Comparison of ENCODE assay signal across 8 mouse cellular contexts in the genomic region with DNA sequence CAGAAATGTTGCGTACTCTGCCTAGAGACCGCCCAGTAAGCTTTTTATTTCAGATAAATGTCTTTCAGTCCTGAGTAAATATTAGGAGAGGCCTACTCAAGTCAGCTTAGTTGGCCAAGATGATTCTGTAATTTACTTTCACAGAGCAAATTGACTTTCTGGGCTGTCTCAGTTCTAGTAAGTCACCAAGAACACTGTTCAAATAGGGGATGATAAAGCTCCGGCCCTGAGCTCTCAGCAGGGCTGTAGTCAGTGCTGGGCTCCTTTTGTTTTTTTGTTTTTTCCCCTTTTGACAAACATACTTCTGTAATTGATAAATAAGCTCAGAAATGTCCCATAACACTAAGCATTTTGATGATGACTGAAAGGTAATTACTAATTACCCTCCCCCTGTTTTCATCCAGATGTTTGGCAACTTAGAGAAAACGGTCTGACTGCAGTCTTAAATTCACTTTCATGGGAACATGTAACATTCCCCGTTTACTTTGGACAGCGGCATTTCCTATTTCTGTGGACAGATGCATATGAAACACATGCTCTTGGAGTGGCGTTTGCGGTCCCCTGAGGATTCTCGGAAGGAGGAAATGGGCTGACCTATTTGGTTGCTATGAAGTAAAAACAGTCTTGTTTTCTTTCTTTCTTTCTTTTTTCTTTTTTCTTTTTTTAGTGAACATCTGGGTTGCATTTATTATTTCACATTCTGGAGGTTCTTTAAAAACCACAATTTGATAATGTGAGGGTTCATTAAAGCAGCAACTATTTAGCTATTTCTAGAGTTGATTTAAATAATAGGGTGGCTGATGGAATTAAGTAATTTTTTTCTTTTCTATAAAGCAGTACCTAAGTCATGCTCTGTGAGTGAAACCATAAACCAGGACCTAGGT. TPM values are rescaled to one million over a fixed set of nuclear protein-coding genes. Genes with fewer than 3 reads are reported as not detected.
DNase-seq lines count a peak whose midpoint lies in the region; ATAC-seq lines count a peak whose summit lies in the region.

No protein-coding gene starts in this region.

- intact Hi-C loops in heart, postnatal 10 days (cut with DNase I): no loop called here

- no peak overlapping the region; the same call in 1 of the 2 replicates for H3K9ac ChIP-seq in liver, embryonic 11.5 days (ENCODE audit: low read depth, low read length)

- WGBS in liver, embryonic 11.5 days: 52% methylated on average over 9 of the region's 9 CpGs

- peak overlapping the region; percentile 54 for H3K4me2 ChIP-seq in liver, embryonic 11.5 days

- DNase-seq in B cell, adult 2 months: peak; percentile 21 to 27
- peak; percentile 61 for DNase-seq in embryo, embryonic 10.5 days (ENCODE audit: low spot score)
- DNase-seq in heart, postnatal 10 days: peak; percentile 81 to 83
- no peak for DNase-seq in liver, embryonic 11.5 days (ENCODE audit: low spot score)
- DNase-seq in cerebellum, postnatal 4 days (ENCODE audit: low spot score in 2 of 2): no peak
- no peak for DNase-seq in frontal cortex, postnatal 14 days (ENCODE audit: low spot score in 2 of 2)
- DNase-seq in layer of hippocampus, postnatal 14 days (ENCODE audit: low spot score in 2 of 2): no peak

- peak overlapping the region; percentile 77 for H3K27ac ChIP-seq in liver, embryonic 11.5 days (ENCODE audit: low read depth, low read length)

- peaks cover 3% of the 10 kb centered on the region; the same call in 1 of the 2 replicates for H3K9me3 ChIP-seq in liver, embryonic 11.5 days (ENCODE audit: control insufficient read depth, low read length)

- no peak overlapping the region for H3K4me3 ChIP-seq in liver, embryonic 11.5 days (ENCODE audit: low read depth, low read length)

- H3K27me3 ChIP-seq in liver, embryonic 11.5 days (replicated peaks; ENCODE audit: control insufficient read depth, insufficient read depth, low read length): no peaks in the 10 kb centered on the region

- peaks cover 62% of the 10 kb centered on the region for H3K4me1 ChIP-seq in liver, embryonic 11.5 days (replicated peaks; ENCODE audit: control insufficient read depth, insufficient read depth, low read length)

- ATAC-seq in liver, embryonic 11.5 days (replicated peaks; ENCODE audit: low FRiP score): no peak
- no peak for ATAC-seq in cerebellum, adult (ENCODE audit: insufficient number of reproducible peaks, low FRiP score, low TSS enrichment)

- peaks cover 4% of the 10 kb centered on the region; the same call in 1 of the 2 replicates for H3K36me3 ChIP-seq in liver, embryonic 11.5 days (ENCODE audit: control insufficient read depth, insufficient read depth, low read length)

RNA-seq across cellular contexts. Expression of gene Cyth3, which starts 10.7 kb away (rescaled TPM):
- total RNA-seq in heart, postnatal 10 days (2021): 100 to 1,000 TPM in 1 of 2 experiments, 10 to 100 TPM in 1; 87.2 to 125 TPM
- 62.8 and 64.5 TPM in 2 replicates for polyA plus RNA-seq in liver, embryonic 11.5 days (2014; fragmentation: Nextera tagmentation; extraction: Ambion mirVana)
- 10 to 100 TPM; 48.1 to 52.4 TPM for total RNA-seq in layer of hippocampus, postnatal 14 days (2021)

Comparison
In these comparisons a context has a peak if more than half of its experiments do, and no peak if none do; other contexts are left out.
1. DNase-seq: peak in B cell, adult 2 months (2 of 2), embryo, embryonic 10.5 days (single experiment) and heart, postnatal 10 days (2 of 2); none in liver, embryonic 11.5 days (single experiment), cerebellum, postnatal 4 days (0 of 2), frontal cortex, postnatal 14 days (0 of 2) and layer of hippocampus, postnatal 14 days (0 of 2).